ENCODE assay signal across 13 mouse cellular contexts in the genomic region with DNA sequence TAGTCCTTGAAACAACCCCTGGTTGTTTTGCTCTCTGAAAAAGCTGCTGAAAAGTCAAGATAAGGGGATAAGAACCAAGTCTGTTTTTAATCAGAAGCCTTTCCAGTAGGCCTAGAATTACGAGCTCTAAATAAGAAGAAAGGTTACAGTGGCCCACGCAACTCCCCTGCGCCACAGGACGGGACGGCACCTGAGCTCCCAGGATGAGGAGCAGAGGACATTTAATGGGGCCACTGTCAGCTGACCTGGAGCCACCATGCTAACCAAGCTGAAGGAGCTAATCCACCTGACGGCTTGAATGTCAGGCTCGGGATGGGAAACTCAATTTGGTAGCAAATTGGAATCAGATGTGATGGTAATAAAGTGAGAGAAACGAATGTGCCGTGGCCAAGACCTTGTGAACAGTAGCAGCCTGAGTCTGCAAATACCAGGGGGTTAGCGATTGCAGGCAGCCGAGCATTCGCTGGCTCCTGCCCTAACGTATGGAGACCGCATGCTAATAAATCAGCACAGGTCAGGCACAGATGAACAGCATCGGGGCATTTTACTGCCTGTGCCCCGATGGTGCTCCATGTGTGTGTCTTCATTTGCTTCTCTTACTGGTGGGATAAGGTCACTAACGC.
A peak's percentile ranks its signal among the peaks of the same experiment; 100 is the strongest.
DNase-seq lines count a peak whose midpoint lies in the region; ATAC-seq and TF ChIP-seq lines count a peak whose summit lies in the region.
"Had no signal": no experiment of that assay in that cellular context is flagged by ENCODE, and none has a peak within 500 bp of the region (broad histone marks: within the 10 kb centered on the region; RNA-seq: fewer than 3 reads in every experiment).

No protein-coding gene starts in this region.

- ATAC-seq in heart, embryonic 11.5 days (replicated peaks; ENCODE audit: insufficient number of reproducible peaks, low FRiP score, low TSS enrichment): no peak
- no peak for ATAC-seq in neural tube, embryonic 15.5 days (ENCODE audit: low FRiP score)

- no peak for DNase-seq in heart, adult 2 months
- peak; percentile 58 for DNase-seq in neural tube, embryonic 10.5 days (ENCODE audit: extremely low spot score, low spot score)
- DNase-seq in limb, embryonic 10.5 days (ENCODE audit: low spot score): peak; percentile 74
- DNase-seq in yolk sac, embryonic 10.5 days (ENCODE audit: low spot score): peak; percentile 13
- DNase-seq in cerebellum, adult 18-20 months: no peak
- no peak for DNase-seq in adrenal gland, postnatal 36 days
- DNase-seq: cerebellum, adult 9-10 months; kidney, postnatal 10 days; liver, embryonic 13.5 days; thymus, postnatal 14 days had no signal

- TF ChIP-seq CTCF in heart, adult 2 months (IDR thresholded peaks at IDR 0.05): no peak

- H3K4me1 ChIP-seq in heart, embryonic 11.5 days (ENCODE audit: control insufficient read depth, insufficient read depth, low read length): peaks cover 34% of the 10 kb centered on the region
- H3K4me1 ChIP-seq in heart, adult 2 months (ENCODE audit: control insufficient read depth, insufficient read depth, low read length): peaks cover 5% of the 10 kb centered on the region
- H3K4me1 ChIP-seq in neural tube, embryonic 15.5 days: peaks cover 14% of the 10 kb centered on the region; the same call in 1 of the 2 replicates
- H3K4me1 ChIP-seq in limb, embryonic 10.5 days: peaks cover 47% of the 10 kb centered on the region
- H3K4me1 ChIP-seq: liver, embryonic 13.5 days had no signal

- no peaks in the 10 kb centered on the region for H3K9me3 ChIP-seq in heart, embryonic 11.5 days (replicated peaks; ENCODE audit: control insufficient read depth, low read length)
- no peaks in the 10 kb centered on the region for H3K9me3 ChIP-seq in neural tube, embryonic 15.5 days (replicated peaks)
- H3K9me3 ChIP-seq in limb, embryonic 10.5 days (replicated peaks): no peaks in the 10 kb centered on the region
- H3K9me3 ChIP-seq: hindbrain, embryonic 15.5 days; liver, embryonic 13.5 days had no signal

- H3K27ac ChIP-seq in heart, embryonic 11.5 days (ENCODE audit: low read depth, low read length): no peak overlapping the region
- no peak overlapping the region for H3K27ac ChIP-seq in heart, adult 2 months
- no peak overlapping the region for H3K27ac ChIP-seq in neural tube, embryonic 15.5 days (replicated peaks)
- no peak overlapping the region for H3K27ac ChIP-seq in limb, embryonic 10.5 days
- H3K27ac ChIP-seq: hindbrain, embryonic 15.5 days; liver, embryonic 13.5 days had no signal

- no peak for TF ChIP-seq POLR2A in heart, adult 2 months (IDR thresholded peaks at IDR 0.05; ENCODE audit: insufficient read depth, low read depth, low read length)

- no peaks in the 10 kb centered on the region for H3K27me3 ChIP-seq in heart, embryonic 11.5 days (ENCODE audit: control insufficient read depth, insufficient read depth, low read length)
- H3K27me3 ChIP-seq in heart, adult 2 months (ENCODE audit: control insufficient read depth, insufficient read depth, low read length): no peaks in the 10 kb centered on the region
- no peaks in the 10 kb centered on the region for H3K27me3 ChIP-seq in neural tube, embryonic 15.5 days (replicated peaks)
- peaks cover 14% of the 10 kb centered on the region; the same call in 1 of the 2 replicates for H3K27me3 ChIP-seq in limb, embryonic 10.5 days (ENCODE audit: low read depth, poor library complexity, severe bottlenecking)
- H3K27me3 ChIP-seq: hindbrain, embryonic 15.5 days; liver, embryonic 13.5 days had no signal

- H3K9ac ChIP-seq in heart, embryonic 11.5 days (ENCODE audit: low read depth, low read length): no peak overlapping the region
- H3K9ac ChIP-seq in heart, adult 2 months (ENCODE audit: low read depth, low read length): no peak overlapping the region
- H3K9ac ChIP-seq in neural tube, embryonic 15.5 days (replicated peaks): no peak overlapping the region
- H3K9ac ChIP-seq: hindbrain, embryonic 15.5 days; liver, embryonic 13.5 days had no signal

- no peak overlapping the region for H3K4me3 ChIP-seq in heart, embryonic 11.5 days (ENCODE audit: low read depth, low read length)
- no peak overlapping the region for H3K4me3 ChIP-seq in heart, adult 2 months
- no peak overlapping the region for H3K4me3 ChIP-seq in neural tube, embryonic 15.5 days (replicated peaks)
- 0 out of 2 replicates have a peak overlapping the region, but pooled peaks have one; percentile 10 for H3K4me3 ChIP-seq in limb, embryonic 10.5 days
- H3K4me3 ChIP-seq: hindbrain, embryonic 15.5 days; liver, embryonic 13.5 days had no signal

- H3K36me3 ChIP-seq in heart, embryonic 11.5 days (ENCODE audit: control insufficient read depth, insufficient read depth, low read length): no peaks in the 10 kb centered on the region
- H3K36me3 ChIP-seq in heart, adult 2 months (ENCODE audit: control insufficient read depth, insufficient read depth, low read length): peaks cover 4% of the 10 kb centered on the region
- no peaks in the 10 kb centered on the region for H3K36me3 ChIP-seq in neural tube, embryonic 15.5 days
- no peaks in the 10 kb centered on the region for H3K36me3 ChIP-seq in limb, embryonic 10.5 days
- H3K36me3 ChIP-seq: hindbrain, embryonic 15.5 days; liver, embryonic 13.5 days had no signal

- peak overlapping the region; percentile 43 for H3K4me2 ChIP-seq in heart, embryonic 11.5 days
- no peak overlapping the region for H3K4me2 ChIP-seq in neural tube, embryonic 15.5 days
- H3K4me2 ChIP-seq: hindbrain, embryonic 15.5 days; liver, embryonic 13.5 days had no signal

- H3K79me2 ChIP-seq in heart, adult 2 months (replicated peaks; ENCODE audit: control insufficient read depth, insufficient read depth, low read length): no peaks in the 10 kb centered on the region; the same call in 1 of the 2 replicates

- intact Hi-C loops in heart, adult 2 months (cut with DNase I): no loop called here

- TF ChIP-seq EP300 in heart, adult 2 months (IDR thresholded peaks at IDR 0.05; ENCODE audit: insufficient read depth, low read depth, low read length): no peak

- WGBS in heart, embryonic 11.5 days (ENCODE audit: insufficient replicate concordance): 44% methylated on average over 17 of the region's 17 CpGs
- 86% methylated on average over 17 of the region's 17 CpGs for WGBS in heart, adult 2 months
- WGBS in neural tube, embryonic 15.5 days: 37% methylated on average over 17 of the region's 17 CpGs
- 10% methylated on average over 17 of the region's 17 CpGs for WGBS in limb, embryonic 10.5 days

Comparison
In these comparisons a context has a peak if more than half of its experiments do, and no peak if none do; other contexts are left out.
1. DNase-seq: peak in neural tube, embryonic 10.5 days (single experiment), limb, embryonic 10.5 days (single experiment) and yolk sac, embryonic 10.5 days (single experiment); none in heart, adult 2 months (0 of 2), cerebellum, adult 18-20 months (0 of 2) and adrenal gland, postnatal 36 days (0 of 2).